Mouse (Mus musculus): ENCODE results near the gene Zdhhc16. TPM values are rescaled to one million over a fixed set of nuclear protein-coding genes. Genes with fewer than 3 reads are reported as not detected.

Zdhhc16 gene
- polyA plus RNA-seq, 1 experiment from 2014 or later: 70.0 TPM

DNA sequence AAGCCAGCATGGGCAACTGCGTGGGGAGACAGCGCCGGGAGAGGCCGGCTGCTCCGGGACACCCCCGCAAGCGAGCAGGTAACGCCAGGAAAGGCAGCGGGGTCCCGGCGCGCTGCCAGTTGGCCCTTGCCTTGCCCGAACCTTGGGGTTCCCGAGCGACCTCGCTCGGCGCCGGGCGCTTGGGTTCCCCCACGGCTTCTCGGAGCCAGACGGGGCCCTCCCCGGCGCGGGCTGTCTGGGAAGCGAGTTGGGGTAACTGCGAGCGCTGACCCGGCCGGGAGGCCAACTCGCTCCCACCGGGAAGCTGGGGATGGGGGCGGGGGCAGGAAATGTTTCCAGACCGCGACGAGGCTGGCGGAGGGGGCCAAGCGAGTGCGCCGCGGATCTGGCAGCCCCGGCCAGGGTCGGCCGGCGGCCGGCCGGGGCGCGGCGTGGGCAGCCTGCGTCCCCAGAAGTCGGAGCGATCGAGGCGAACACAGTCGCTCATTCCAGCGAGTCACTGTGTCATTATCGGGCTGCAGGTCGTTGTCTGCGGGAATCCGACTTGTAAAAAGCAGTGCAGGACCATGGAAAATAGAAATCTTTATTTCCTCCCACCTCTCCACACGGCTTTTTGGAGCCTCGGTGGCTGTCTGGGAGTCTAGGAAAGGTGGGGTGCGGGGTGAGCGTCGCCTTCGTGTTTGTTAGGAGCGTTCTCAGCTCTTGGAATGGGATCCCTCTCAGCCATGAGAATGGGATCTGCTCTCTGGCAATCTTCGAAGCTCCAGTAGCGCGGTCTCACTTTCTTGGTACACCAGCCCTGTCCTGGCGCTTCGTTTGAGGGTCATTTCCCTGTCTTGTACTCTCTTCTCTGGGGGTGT, 48.9 kb downstream of the Zdhhc16 start:
- Histone ChIP-seq H3K27ac (peak overlapping the region; percentile 95), H3K4me3 (replicated peaks; ENCODE audit: low read depth, low read length) (peak overlapping the region; percentile 86), H3K4me2 (ENCODE audit: low read length) (peak overlapping the region; percentile 67), H3K9me3 (replicated peaks; ENCODE audit: low read length) (no peaks in the 10 kb centered on the region), H3K4me1 (replicated peaks; ENCODE audit: insufficient read depth, low read length) (0 out of 2 replicates have a peak, but pooled peaks cover 3% of the 10 kb centered on the region), H3K27me3 (ENCODE audit: insufficient read depth, low read length) (no peaks in the 10 kb centered on the region), H3K36me3 (ENCODE audit: insufficient read depth, low read length) (no peaks in the 10 kb centered on the region), H3K9ac (ENCODE audit: low read depth, low read length) (peak overlapping the region; percentile 85)
- DNase-seq (ENCODE audit: low spot score): peak; percentile 35
- TF ChIP-seq CTCF (IDR thresholded peaks at IDR 0.05; ENCODE audit: low read depth): no peak
- no peak; the same call in 1 of the 2 replicates for ATAC-seq (replicated peaks; ENCODE audit: low FRiP score, low read depth)
- under 1% methylated on average over 70 of the region's 74 CpGs for WGBS

- Histone ChIP-seq H3K4me1 (replicated peaks; ENCODE audit: insufficient read depth, low read length) (0 out of 2 replicates have a peak, but pooled peaks cover 3% of the 10 kb centered on the region), H3K27me3 (ENCODE audit: insufficient read depth, low read length) (no peaks in the 10 kb centered on the region), H3K27ac (peak overlapping the region; percentile 95; the same call in 1 of the 2 replicates), H3K9ac (ENCODE audit: low read depth, low read length) (peak overlapping the region; percentile 85), H3K4me2 (ENCODE audit: low read length) (peak overlapping the region; percentile 67), H3K9me3 (replicated peaks; ENCODE audit: low read length) (no peaks in the 10 kb centered on the region), H3K4me3 (replicated peaks; ENCODE audit: low read depth, low read length) (peak overlapping the region; percentile 86), H3K36me3 (ENCODE audit: insufficient read depth, low read length) (no peaks in the 10 kb centered on the region)
- ATAC-seq (replicated peaks; ENCODE audit: low FRiP score, low read depth) (no peak), DNase-seq (ENCODE audit: low spot score) (peak; percentile 50)
- WGBS: 4% methylated on average over 4 of the region's 4 CpGs
- TF ChIP-seq CTCF (IDR thresholded peaks at IDR 0.05; ENCODE audit: low read depth): no peak
Measured at GRCm38 (mm10) chr19:41982791-41983150, 49.5 kb downstream of the Zdhhc16 start.

- Histone ChIP-seq H3K36me3 (ENCODE audit: insufficient read depth, low read length) (no peaks in the 10 kb centered on the region), H3K27ac (no peak overlapping the region), H3K9ac (ENCODE audit: low read depth, low read length) (no peak overlapping the region), H3K4me2 (ENCODE audit: low read length) (no peak overlapping the region), H3K9me3 (replicated peaks; ENCODE audit: low read length) (no peaks in the 10 kb centered on the region), H3K27me3 (ENCODE audit: insufficient read depth, low read length) (no peaks in the 10 kb centered on the region), H3K4me3 (replicated peaks; ENCODE audit: low read depth, low read length) (no peak overlapping the region), H3K4me1 (replicated peaks; ENCODE audit: insufficient read depth, low read length) (0 out of 2 replicates have a peak, but pooled peaks cover 3% of the 10 kb centered on the region)
- TF ChIP-seq CTCF (IDR thresholded peaks at IDR 0.05; ENCODE audit: low read depth): no peak
- DNase-seq (ENCODE audit: low spot score) (no peak), ATAC-seq (replicated peaks; ENCODE audit: low FRiP score, low read depth) (no peak)
- WGBS: 95% methylated on average over 5 of the region's 5 CpGs
Measured at GRCm38 (mm10) chr19:41985994-41986393, 52.7 kb downstream of the Zdhhc16 start.

- H3K27me3 ChIP-seq (ENCODE audit: insufficient read depth, low read length): no peaks in the 10 kb centered on the region
- 48% methylated on average over 4 of the region's 4 CpGs for WGBS
- H3K36me3 ChIP-seq (ENCODE audit: insufficient read depth, low read length): no peaks in the 10 kb centered on the region
- no peaks in the 10 kb centered on the region for H3K9me3 ChIP-seq (replicated peaks; ENCODE audit: low read length)
- ATAC-seq (replicated peaks; ENCODE audit: low FRiP score, low read depth): peak; percentile 37
- no peak for TF ChIP-seq CTCF (IDR thresholded peaks at IDR 0.05; ENCODE audit: low read depth)
- H3K4me3 ChIP-seq (replicated peaks; ENCODE audit: low read depth, low read length): no peak overlapping the region
- H3K4me2 ChIP-seq (ENCODE audit: low read length): no peak overlapping the region
- DNase-seq (ENCODE audit: low spot score): peak; percentile 60
- peak overlapping the region; percentile 54; the same call in 1 of the 2 replicates for H3K27ac ChIP-seq
- no peak overlapping the region for H3K9ac ChIP-seq (ENCODE audit: low read depth, low read length)
- peaks cover 10% of the 10 kb centered on the region; the same call in 1 of the 2 replicates for H3K4me1 ChIP-seq (replicated peaks; ENCODE audit: insufficient read depth, low read length)
Measured at GRCm38 (mm10) chr19:41987206-41987605, 53.9 kb downstream of the Zdhhc16 start.

- no peak overlapping the region for H3K9ac ChIP-seq (ENCODE audit: low read depth, low read length)
- no peak overlapping the region for H3K4me2 ChIP-seq (ENCODE audit: low read length)
- H3K27me3 ChIP-seq (ENCODE audit: insufficient read depth, low read length): no peaks in the 10 kb centered on the region
- no peak overlapping the region for H3K4me3 ChIP-seq (replicated peaks; ENCODE audit: low read depth, low read length)
- no peak for ATAC-seq (replicated peaks; ENCODE audit: low FRiP score, low read depth)
- peaks cover 26% of the 10 kb centered on the region for H3K4me1 ChIP-seq (replicated peaks; ENCODE audit: insufficient read depth, low read length)
- no peak for TF ChIP-seq CTCF (IDR thresholded peaks at IDR 0.05; ENCODE audit: low read depth)
- no peak for DNase-seq (ENCODE audit: low spot score)
- H3K9me3 ChIP-seq (replicated peaks; ENCODE audit: low read length): no peaks in the 10 kb centered on the region
- no peak overlapping the region for H3K27ac ChIP-seq
- H3K36me3 ChIP-seq (ENCODE audit: insufficient read depth, low read length): no peaks in the 10 kb centered on the region
- WGBS: 70% methylated on average over 6 of the region's 6 CpGs
Measured at GRCm38 (mm10) chr19:41989810-41990209, 56.5 kb downstream of the Zdhhc16 start.

- Histone ChIP-seq H3K27ac (peak overlapping the region; percentile 87), H3K27me3 (ENCODE audit: insufficient read depth, low read length) (no peaks in the 10 kb centered on the region), H3K4me3 (replicated peaks; ENCODE audit: low read depth, low read length) (no peak overlapping the region), H3K4me1 (replicated peaks; ENCODE audit: insufficient read depth, low read length) (peaks cover 31% of the 10 kb centered on the region), H3K4me2 (ENCODE audit: low read length) (peak overlapping the region; percentile 23; the same call in 1 of the 2 replicates), H3K9ac (ENCODE audit: low read depth, low read length) (no peak overlapping the region), H3K9me3 (replicated peaks; ENCODE audit: low read length) (no peaks in the 10 kb centered on the region), H3K36me3 (ENCODE audit: insufficient read depth, low read length) (no peaks in the 10 kb centered on the region)
- no peak for TF ChIP-seq CTCF (IDR thresholded peaks at IDR 0.05; ENCODE audit: low read depth)
- WGBS: 22% methylated on average over 6 of the region's 6 CpGs
- ATAC-seq (replicated peaks; ENCODE audit: low FRiP score, low read depth) (0 out of 2 replicates have a peak, but pooled peaks have one; percentile 18), DNase-seq (ENCODE audit: low spot score) (peak; percentile 77)
Measured at GRCm38 (mm10) chr19:41991926-41992477, 58.7 kb downstream of the Zdhhc16 start.
